Mouse (Mus musculus) myocyte (in vitro differentiated cells): ENCODE data around the gene Rgl1.

Experiments used
- CEBPB ChIP-seq: IDR thresholded peaks from 2 replicates; pipeline ENCODE4 v1.6.1; 2011; ENCODE audit warnings: mild to moderate bottlenecking, moderate library complexity; ENCODE audit not compliant: poor library complexity, insufficient read depth, severe bottlenecking
- E2F4 ChIP-seq: IDR thresholded peaks from one replicate; pipeline ENCODE4 v1.6.1; 2011; ENCODE audit warnings: mild to moderate bottlenecking, control low read depth, moderate library complexity; ENCODE audit not compliant: insufficient read depth
- MYOD1 ChIP-seq, 3 experiments: IDR thresholded peaks; one replicate each; pipeline ENCODE4 v1.6.1; 2011; ENCODE audit warnings: control low read depth in 2 of 3, low read depth in 2 of 3, mild to moderate bottlenecking in 2 of 3, moderate library complexity in 1 of 3; ENCODE audit not compliant: insufficient read length in 2 of 3, control insufficient read depth in 1 of 3
- MYOG ChIP-seq, 3 experiments: IDR thresholded peaks; one replicate each; pipeline ENCODE4 v1.6.1; 2011; ENCODE audit warnings: control low read depth in 2 of 3, low read depth in 2 of 3, mild to moderate bottlenecking in 2 of 3; ENCODE audit not compliant: insufficient read length in 2 of 3, control insufficient read depth in 1 of 3, insufficient read depth in 1 of 3
- POLR2A ChIP-seq: IDR thresholded peaks from one replicate; pipeline ENCODE4 v1.6.1; 2011; ENCODE audit warnings: low read depth, mild to moderate bottlenecking, control low read depth, moderate library complexity; ENCODE audit not compliant: insufficient read length
- POLR2AphosphoS2 ChIP-seq: IDR thresholded peaks from one replicate; pipeline ENCODE4 v1.6.1; 2011; ENCODE audit warnings: low read depth, control low read depth; ENCODE audit not compliant: insufficient read length
- SRF ChIP-seq: IDR thresholded peaks from one replicate; pipeline ENCODE4 v1.6.1; 2011; ENCODE audit warnings: low read depth; ENCODE audit not compliant: control insufficient read depth, insufficient read length
- TCF12 ChIP-seq: IDR thresholded peaks from one replicate; pipeline ENCODE4 v1.6.1; 2011; ENCODE audit warnings: mild to moderate bottlenecking, control low read depth; ENCODE audit not compliant: poor library complexity, insufficient read depth, severe bottlenecking
- TCF3 ChIP-seq: IDR thresholded peaks from one replicate; pipeline ENCODE4 v1.6.1; 2011; ENCODE audit warnings: low read depth, control low read depth; ENCODE audit not compliant: insufficient read length
- USF1 ChIP-seq: IDR thresholded peaks from one replicate; pipeline ENCODE4 v1.6.1; 2011; ENCODE audit warnings: low read depth, mild to moderate bottlenecking, control low read depth, moderate library complexity

- TF ChIP-seq MYOD1 (IDR thresholded peaks at IDR 0.05; ENCODE audit: control insufficient read depth in 1 of 3, insufficient read length in 2 of 3, low read depth in 2 of 3) = no peak
- no peak for TF ChIP-seq POLR2A
- no peak for TF ChIP-seq MYOG (IDR thresholded peaks at IDR 0.05; ENCODE audit: control insufficient read depth in 1 of 3, insufficient read depth in 1 of 3, insufficient read length in 2 of 3, low read depth in 2 of 3)
- no peak for TF ChIP-seq POLR2AphosphoS2
- no peak for TF ChIP-seq E2F4
- no peak for TF ChIP-seq USF1
- no peak for TF ChIP-seq TCF3
- no peak for TF ChIP-seq CEBPB
- TF ChIP-seq SRF = no peak
- TF ChIP-seq TCF12 = no peak
Observed at GRCm38 (mm10) chr1:152619396-152619795, 146.8 kb downstream of the Rgl1 start.
